Mouse (Mus musculus) heart, adult 2 months (tissue): Measurements from ENCODE around the gene Unc5b. TPM values are rescaled to one million over a fixed set of nuclear protein-coding genes. Genes with fewer than 3 reads are reported as not detected.

Experiments used
- DNase-seq, 2 experiments: peaks; one replicate each; pipeline ENCODE4 v3.0.0; 2021
- H3K27ac ChIP-seq: fragments of 200-600 bp; 2 replicates; pipeline ENCODE4 v1.8.1; 2022
- H3K27me3 ChIP-seq: fragments of 200-500 bp; 2 replicates; pipeline ENCODE4 v1.6.1; 2012; ENCODE audit warnings: mild to moderate bottlenecking, low read length, inconsistent platforms, mixed read lengths; ENCODE audit not compliant: control insufficient read depth, insufficient read depth
- H3K36me3 ChIP-seq: fragments of 200-500 bp; 2 replicates; pipeline ENCODE4 v1.6.1; 2012; ENCODE audit warnings: low read length, inconsistent platforms; ENCODE audit not compliant: control insufficient read depth, insufficient read depth
- H3K4me1 ChIP-seq: fragments of 200-500 bp; 2 replicates; pipeline ENCODE4 v1.6.1; 2011; ENCODE audit warnings: low read length; ENCODE audit not compliant: control insufficient read depth, insufficient read depth
- H3K4me3 ChIP-seq: fragments of 200-600 bp; 2 replicates; pipeline ENCODE4 v1.8.1; 2022
- H3K79me2 ChIP-seq: fragments of 200-500 bp; replicated peaks from 2 replicates; pipeline ENCODE4 v1.6.1; 2012; ENCODE audit warnings: mild to moderate bottlenecking, inconsistent platforms, low read length, moderate library complexity, mixed read lengths; ENCODE audit not compliant: control insufficient read depth, insufficient read depth
- H3K9ac ChIP-seq: fragments of 200-500 bp; 2 replicates; pipeline ENCODE4 v1.6.1; 2012; ENCODE audit warnings: low read depth, mild to moderate bottlenecking, control low read depth, inconsistent platforms, low read length, mixed read lengths
- CTCF ChIP-seq: fragments of 200-600 bp; IDR thresholded peaks from 2 replicates; pipeline ENCODE4 v1.8.1; 2022; ENCODE audit warnings: antibody characterized with exemption, mild to moderate bottlenecking, moderate library complexity
- EP300 ChIP-seq: fragments of 200-500 bp; IDR thresholded peaks from 2 replicates; pipeline ENCODE4 v1.6.1; 2011; ENCODE audit warnings: low read depth, low read length, control low read depth; ENCODE audit not compliant: insufficient read depth
- POLR2A ChIP-seq: fragments of 200-500 bp; IDR thresholded peaks from 2 replicates; pipeline ENCODE4 v1.6.1; 2011; ENCODE audit warnings: mild to moderate bottlenecking, low read depth, low read length, control low read depth; ENCODE audit not compliant: insufficient read depth
- WGBS: fragments of 180-500 bp; shearing (Covaris S2); methylation state at CpG from one replicate; pipeline ENCODE4 v1.1.7; 2018; 5-methylcytosine and 5-hydroxymethylcytosine counted together
- intact Hi-C: fragments of 180-260 bp; cut with DNase I; formaldehyde crosslinking; loops from one replicate; pipeline ENCODE4 v1.15.1; 2025
- polyA plus RNA-seq: library from polyadenylated mRNA; depleted of rRNA; stranded (reverse); fragments of >200 nt; gene quantifications from 2 replicates; pipeline ENCODE4 v1.2.3, GENCODE M21; 2012
- total RNA-seq, 2 experiments: library from RNA; stranded (reverse); gene quantifications; 2 replicates each; pipeline ENCODE4 v1.2.3; 2021

The Unc5b gene
- total and polyA plus RNA-seq, 3 experiments: 11.0 to 12.6 (median 12.2) TPM

DNA sequence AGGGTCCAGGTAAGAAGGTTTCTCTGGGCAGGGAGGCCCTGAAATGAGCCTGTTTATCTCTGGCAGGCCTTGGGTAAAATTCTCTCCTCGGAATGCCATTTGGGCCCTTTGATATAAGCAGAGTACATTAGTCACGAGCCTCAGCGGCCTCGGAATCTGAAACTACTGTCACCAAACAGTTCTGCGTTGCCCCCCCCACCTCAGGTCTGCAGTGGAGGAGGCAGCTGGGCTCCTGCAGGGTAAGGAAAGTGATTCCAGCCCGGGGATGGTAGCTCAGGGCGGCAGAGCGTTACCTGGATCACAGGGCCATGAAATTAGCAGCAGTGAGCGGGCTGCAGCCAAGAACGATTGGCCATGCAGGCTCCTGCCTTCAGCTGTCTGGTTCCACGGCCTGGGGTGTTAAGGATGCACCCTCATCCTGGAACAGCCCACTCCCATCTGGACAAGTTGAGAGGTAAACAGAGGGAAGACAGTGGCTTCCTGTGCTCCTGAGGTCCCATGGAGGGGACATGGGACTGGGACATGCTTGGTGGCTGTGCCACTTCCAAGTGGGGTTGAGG lies 94.1 kb downstream of the Unc5b start:
- Histone ChIP-seq H3K4me1 (no peaks in the 10 kb centered on the region), H3K36me3 (no peaks in the 10 kb centered on the region), H3K79me2 (no peaks in the 10 kb centered on the region; the same call in 1 of the 2 replicates), H3K27ac (no peak overlapping the region), H3K27me3 (no peaks in the 10 kb centered on the region), H3K9ac (no peak overlapping the region), H3K4me3 (no peak overlapping the region)
- TF ChIP-seq EP300: no peak
- no peak for TF ChIP-seq POLR2A
- TF ChIP-seq CTCF: no peak
- WGBS: 81% methylated on average over 11 of the region's 11 CpGs
- no peak for DNase-seq
- intact Hi-C loops: no loop called here

DNA sequence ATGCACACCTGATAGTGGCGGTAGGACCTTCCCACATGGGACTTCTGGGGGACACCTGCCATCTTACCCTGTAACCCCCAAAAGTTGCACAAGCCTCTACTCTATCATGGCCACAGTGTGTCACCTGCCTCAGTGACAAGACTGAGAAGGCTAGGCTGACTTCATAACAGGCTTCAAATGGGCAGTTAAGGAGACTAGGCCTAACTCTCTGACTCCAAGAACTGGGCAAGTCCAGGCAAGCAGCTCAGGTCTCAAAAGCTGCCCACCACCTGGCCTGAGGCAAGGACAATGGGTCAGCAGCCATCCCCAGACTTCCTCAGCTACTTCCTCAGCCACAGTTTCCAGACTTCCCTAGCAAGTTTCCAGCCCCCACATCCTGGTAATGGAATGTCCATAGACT lies 95.6 kb downstream of the Unc5b start:
- TF ChIP-seq CTCF (no peak), EP300 (no peak), POLR2A (no peak)
- 100% methylated on average over 1 of the region's 1 CpGs for WGBS

DNA sequence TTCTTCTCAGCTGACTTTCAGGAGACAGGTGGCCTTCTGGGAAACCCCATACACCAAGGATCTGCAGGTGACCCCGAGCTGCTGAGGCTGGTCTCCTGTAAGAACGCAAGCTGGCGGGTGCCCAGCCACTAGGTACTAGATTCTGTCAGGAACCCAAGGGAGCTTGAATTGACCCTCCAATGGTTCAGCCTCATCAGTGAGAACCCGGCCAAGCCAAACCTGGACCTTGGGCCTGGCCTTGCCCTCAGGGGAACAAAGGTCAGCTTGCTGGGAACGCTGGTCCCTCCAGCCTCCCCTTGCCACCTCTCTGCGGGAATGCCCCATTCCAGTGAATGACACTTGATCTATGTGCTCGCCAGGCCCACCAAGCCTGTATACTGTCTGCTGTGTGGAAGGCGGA lies 97.9 kb downstream of the Unc5b start:
- Histone ChIP-seq H3K4me1 (no peaks in the 10 kb centered on the region), H3K27ac (no peak overlapping the region), H3K79me2 (no peaks in the 10 kb centered on the region; the same call in 1 of the 2 replicates), H3K9ac (no peak overlapping the region), H3K27me3 (no peaks in the 10 kb centered on the region), H3K4me3 (no peak overlapping the region), H3K36me3 (no peaks in the 10 kb centered on the region)
- intact Hi-C loops: no loop called here
- WGBS: 92% methylated on average over 8 of the region's 8 CpGs
- TF ChIP-seq EP300 (no peak), CTCF (no peak), POLR2A (no peak)
- DNase-seq: no peak

More for the DNA sequence above, 95.6 kb downstream of the Unc5b start:
- H3K4me3 ChIP-seq: no peak overlapping the region
- H3K36me3 ChIP-seq: no peaks in the 10 kb centered on the region
- H3K4me1 ChIP-seq: no peaks in the 10 kb centered on the region
- H3K9ac ChIP-seq: no peak overlapping the region
- intact Hi-C loops: no loop called here
- H3K79me2 ChIP-seq: no peaks in the 10 kb centered on the region; the same call in 1 of the 2 replicates
- no peaks in the 10 kb centered on the region for H3K27me3 ChIP-seq
- no peak for DNase-seq
- H3K27ac ChIP-seq: no peak overlapping the region

DNA sequence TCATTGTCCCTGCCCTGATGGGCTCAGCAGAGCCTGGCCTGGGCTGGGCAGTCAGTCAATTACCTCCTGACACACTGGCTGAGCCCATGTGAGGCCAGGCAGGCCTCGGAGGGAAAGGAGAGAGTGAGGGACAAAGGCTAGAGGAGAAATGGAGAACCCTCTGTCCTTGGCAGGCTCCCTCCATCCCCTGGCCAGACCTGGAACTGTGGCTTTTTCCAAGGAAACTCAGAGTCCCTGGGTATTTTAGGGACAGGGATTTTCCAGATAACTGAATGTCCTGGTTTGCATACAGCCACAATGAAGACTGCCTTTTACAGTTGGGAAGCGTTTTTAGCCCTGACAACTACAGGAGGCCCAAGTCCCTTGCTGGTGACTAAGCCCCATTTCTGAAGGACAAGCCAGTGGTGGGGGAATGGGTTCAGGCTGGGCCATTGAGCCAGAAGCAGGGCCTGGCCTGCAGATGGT lies 99.0 kb downstream of the Unc5b start:
- H3K27me3 ChIP-seq: no peaks in the 10 kb centered on the region
- 48% methylated on average over 2 of the region's 2 CpGs for WGBS
- TF ChIP-seq CTCF (no peak), POLR2A (no peak), EP300 (no peak)
- H3K9ac ChIP-seq: no peak overlapping the region
- no peak overlapping the region for H3K4me3 ChIP-seq
- H3K27ac ChIP-seq: no peak overlapping the region
- no peaks in the 10 kb centered on the region for H3K36me3 ChIP-seq
- H3K79me2 ChIP-seq: no peaks in the 10 kb centered on the region
- H3K4me1 ChIP-seq: no peaks in the 10 kb centered on the region
- DNase-seq: no peak
- intact Hi-C loops: no loop called here

DNA sequence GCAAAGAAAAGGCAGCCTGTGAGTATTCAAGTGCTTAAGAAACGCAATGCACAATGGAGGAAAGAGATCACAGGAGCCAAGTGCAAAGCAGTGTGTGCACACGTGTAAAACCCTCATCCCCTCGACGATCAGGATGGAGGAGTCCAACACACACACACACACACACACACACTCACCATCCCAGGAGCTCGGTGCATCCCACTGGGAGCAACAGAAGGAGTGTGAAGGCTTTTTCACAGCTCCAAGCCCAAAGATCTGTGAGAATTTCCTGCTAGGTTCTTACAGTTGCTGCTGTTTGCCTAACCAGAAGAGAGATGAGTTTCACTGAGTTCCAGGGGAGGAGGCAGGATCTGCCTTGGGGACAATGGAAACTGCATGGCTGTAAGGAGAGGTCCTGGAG lies 99.6 kb downstream of the Unc5b start:
- DNase-seq: no peak
- Histone ChIP-seq H3K27ac (no peak overlapping the region), H3K4me1 (no peaks in the 10 kb centered on the region), H3K4me3 (no peak overlapping the region), H3K27me3 (no peaks in the 10 kb centered on the region), H3K9ac (no peak overlapping the region), H3K36me3 (no peaks in the 10 kb centered on the region), H3K79me2 (no peaks in the 10 kb centered on the region)
- TF ChIP-seq POLR2A: no peak
- no peak for TF ChIP-seq EP300
- no peak for TF ChIP-seq CTCF
- intact Hi-C loops: no loop called here
- WGBS: 54% methylated on average over 5 of the region's 5 CpGs

DNA sequence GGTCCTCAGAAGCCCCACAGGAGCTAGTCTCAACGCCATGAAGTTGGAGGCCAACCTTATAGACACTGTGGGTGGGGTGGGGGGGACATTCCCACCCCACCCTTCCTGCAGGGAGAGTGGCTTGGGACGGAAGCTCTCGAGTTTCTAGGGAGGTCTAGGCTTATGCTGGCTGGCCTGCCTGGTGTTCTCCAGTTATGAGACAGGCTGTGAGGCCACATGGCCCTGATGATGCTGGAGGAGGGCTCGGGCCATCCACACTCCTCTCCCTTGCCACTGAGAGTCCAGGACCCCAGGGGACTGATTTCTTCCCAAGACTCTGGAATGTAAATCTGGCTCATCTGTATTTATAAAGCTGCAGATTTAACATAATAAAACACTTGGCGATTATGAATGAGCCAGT lies 104.1 kb downstream of the Unc5b start:
- Histone ChIP-seq H3K4me1 (no peaks in the 10 kb centered on the region), H3K27ac (no peak overlapping the region), H3K79me2 (no peaks in the 10 kb centered on the region), H3K27me3 (no peaks in the 10 kb centered on the region), H3K4me3 (no peak overlapping the region), H3K36me3 (no peaks in the 10 kb centered on the region), H3K9ac (no peak overlapping the region)
- 48% methylated on average over 5 of the region's 5 CpGs for WGBS
- no peak for DNase-seq
- intact Hi-C loops: no loop called here
- no peak for TF ChIP-seq POLR2A
- TF ChIP-seq CTCF: no peak
- no peak for TF ChIP-seq EP300
